Mouse (Mus musculus): ENCODE results near the gene Pcp4l1. TPM values are rescaled to one million over a fixed set of nuclear protein-coding genes. Genes with fewer than 3 reads are reported as not detected.

Gene Pcp4l1
- polyA plus RNA-seq, 3 experiments from 2014 or later: not detected

DNA sequence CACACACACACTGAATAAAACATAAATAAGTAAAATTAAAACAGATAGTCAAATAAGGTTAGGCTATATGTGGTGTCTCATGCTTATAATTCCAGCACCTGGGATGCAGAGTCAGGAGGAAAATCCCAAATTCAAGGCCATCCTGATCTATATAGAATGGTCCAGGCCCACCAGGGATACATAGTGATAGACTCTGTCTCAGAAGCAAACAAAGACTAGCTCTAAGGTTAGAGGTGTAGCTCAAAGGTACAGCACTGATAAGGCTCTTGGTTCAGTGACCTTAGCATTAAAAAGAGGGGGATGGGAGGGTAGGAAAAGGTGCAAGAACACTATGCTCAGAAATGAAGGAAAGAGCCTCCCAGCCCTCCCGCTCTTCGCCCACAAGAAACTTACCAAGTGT, 60.5 kb downstream of the Pcp4l1 start:
- ATAC-seq: no peak

DNA sequence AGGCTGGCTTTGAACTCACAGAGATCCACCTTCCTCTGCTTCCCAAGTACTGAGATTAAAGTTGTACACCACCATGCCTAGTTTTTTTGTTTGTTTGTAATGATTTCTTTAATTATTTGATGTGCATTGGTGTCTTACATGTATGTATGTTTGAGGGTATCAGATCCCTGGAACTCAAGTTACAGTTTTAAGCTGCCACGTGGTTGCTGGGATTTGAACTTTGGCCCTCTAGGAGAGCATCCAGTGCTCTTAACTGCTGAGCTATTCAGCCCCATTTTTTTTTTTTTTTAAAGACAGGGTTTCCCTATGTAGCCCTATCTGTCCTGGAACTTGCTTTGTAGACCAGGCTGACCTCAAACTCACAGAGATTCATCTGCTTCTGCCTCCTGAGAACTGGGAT, 65.1 kb downstream of the Pcp4l1 start:
- ATAC-seq: no peak

DNA sequence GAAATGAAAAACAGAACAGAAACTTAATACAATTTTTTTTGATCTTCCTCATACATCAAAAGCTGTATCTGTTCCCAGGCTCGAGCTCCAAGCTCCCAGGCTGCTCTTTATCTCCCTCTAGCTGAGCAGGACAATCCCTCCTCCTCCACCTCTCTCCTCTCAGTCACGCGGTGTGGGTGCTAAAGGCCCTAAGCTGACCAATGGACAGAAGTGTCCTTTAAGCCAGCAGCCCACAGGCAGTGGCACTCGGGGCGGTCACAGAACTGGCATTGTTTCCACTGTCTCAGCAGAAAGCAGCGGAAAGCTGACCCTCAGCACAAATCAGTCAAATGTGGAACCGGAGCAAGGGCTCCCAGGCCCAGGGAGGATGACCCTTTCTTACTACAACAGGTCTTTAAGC, 66.8 kb downstream of the Pcp4l1 start:
- ATAC-seq: no peak

- ATAC-seq: no peak
Measured at GRCm38 (mm10) chr1:171124398-171124797, 71.7 kb downstream of the Pcp4l1 start.

Other genes starting within 250 kb of the Pcp4l1 start
- gene Fcgr2b, start 219.7 kb downstream of the Pcp4l1 start, polyA plus RNA-seq (2017; shearing (Covaris generic)): 1 to 10 TPM in 2 of 3 experiments, under 1 TPM in 1; 0.70 to 1.4 (median 1.2) TPM
- gene Fcgr4, start 177.3 kb downstream of the Pcp4l1 start, polyA plus RNA-seq (2017; shearing (Covaris generic)): not detected
- gene Fcgr3, start 131.3 kb downstream of the Pcp4l1 start, polyA plus RNA-seq (2017; shearing (Covaris generic)): 1 to 10 TPM in 1 of 3 experiments, under 1 TPM in 1, not detected in 1; 0.98 to 1.5 TPM
- gene Cfap126, start 82.3 kb downstream of the Pcp4l1 start, polyA plus RNA-seq (2017; shearing (Covaris generic)): 1 to 10 TPM; 3.2 to 7.6 (median 6.6) TPM
- gene Sdhc, start 45.7 kb downstream of the Pcp4l1 start, polyA plus RNA-seq (2017; shearing (Covaris generic)): 100 to 1,000 TPM; 115 to 153 (median 125) TPM
- not detected for gene Mpz, start 45.6 kb downstream of the Pcp4l1 start, polyA plus RNA-seq (2017; shearing (Covaris generic))
- under 1 TPM; 0.39 to 0.75 (median 0.75) TPM for gene Nr1i3, start 17.7 kb upstream of the Pcp4l1 start, polyA plus RNA-seq (2017; shearing (Covaris generic))
- gene Tomm40l, start 26.2 kb upstream of the Pcp4l1 start, polyA plus RNA-seq (2017; shearing (Covaris generic)): 10 to 100 TPM; 24.1 to 34.6 (median 28.7) TPM
- not detected for gene Apoa2, start 28.8 kb upstream of the Pcp4l1 start, polyA plus RNA-seq (2017; shearing (Covaris generic))
- 10 to 100 TPM in 1 of 3 experiments, not detected in 2; 10.7 TPM for gene Fcer1g, start 38.1 kb upstream of the Pcp4l1 start, polyA plus RNA-seq (2017; shearing (Covaris generic))
- gene Adamts4, start 54.2 kb upstream of the Pcp4l1 start, polyA plus RNA-seq (2017; shearing (Covaris generic)): under 1 TPM in 1 of 3 experiments, not detected in 2; 0.09 TPM
- 100 to 1,000 TPM; 106 to 120 (median 119) TPM for gene Ndufs2, start 55.1 kb upstream of the Pcp4l1 start, polyA plus RNA-seq (2017; shearing (Covaris generic))
- gene B4galt3, start 74.1 kb upstream of the Pcp4l1 start, polyA plus RNA-seq (2017; shearing (Covaris generic)): 10 to 100 TPM; 35.3 to 68.9 (median 60.8) TPM
- 10 to 100 TPM; 38.2 to 90.1 (median 78.6) TPM for gene Ppox, start 84.9 kb upstream of the Pcp4l1 start, polyA plus RNA-seq (2017; shearing (Covaris generic))
- 10 to 100 TPM; 11.0 to 25.3 (median 15.4) TPM for gene Usp21, start 91.7 kb upstream of the Pcp4l1 start, polyA plus RNA-seq (2017; shearing (Covaris generic))
- 100 to 1,000 TPM in 1 of 3 experiments, 10 to 100 TPM in 2; 74.6 to 118 (median 92.5) TPM for gene Ufc1, start 98.8 kb upstream of the Pcp4l1 start, polyA plus RNA-seq (2017; shearing (Covaris generic))
- gene Dedd, start 132.9 kb upstream of the Pcp4l1 start, polyA plus RNA-seq (2017; shearing (Covaris generic)): 10 to 100 TPM; 35.5 to 41.7 (median 39.7) TPM
- 10 to 100 TPM; 24.6 to 32.9 (median 30.1) TPM for gene Nit1, start 149.4 kb upstream of the Pcp4l1 start, polyA plus RNA-seq (2017; shearing (Covaris generic))
- 10 to 100 TPM; 48.9 to 70.1 (median 58.1) TPM for gene Pfdn2, start 149.4 kb upstream of the Pcp4l1 start, polyA plus RNA-seq (2017; shearing (Covaris generic))
- gene Klhdc9, start 164.5 kb upstream of the Pcp4l1 start, polyA plus RNA-seq (2017; shearing (Covaris generic)): 1 to 10 TPM in 1 of 3 experiments, under 1 TPM in 1, not detected in 1; 0.54 to 1.4 TPM
- under 1 TPM in 2 of 3 experiments, not detected in 1; 0.09 to 0.25 TPM for gene Nectin4, start 173.8 kb upstream of the Pcp4l1 start, polyA plus RNA-seq (2017; shearing (Covaris generic))
- gene Arhgap30, start 192.7 kb upstream of the Pcp4l1 start, polyA plus RNA-seq (2017; shearing (Covaris generic)): 10 to 100 TPM; 73.5 to 84.6 (median 78.0) TPM
- 10 to 100 TPM; 46.9 to 62.6 (median 57.2) TPM for gene Usf1, start 215.0 kb upstream of the Pcp4l1 start, polyA plus RNA-seq (2017; shearing (Covaris generic))
- gene Tstd1, start 222.6 kb upstream of the Pcp4l1 start, polyA plus RNA-seq (2017; shearing (Covaris generic)): 10 to 100 TPM in 2 of 3 experiments, 1 to 10 TPM in 1; 9.8 to 17.9 (median 12.6) TPM
- 1 to 10 TPM in 1 of 3 experiments, under 1 TPM in 2; 0.32 to 1.0 (median 0.55) TPM for gene F11r, start 241.3 kb upstream of the Pcp4l1 start, polyA plus RNA-seq (2017; shearing (Covaris generic))